In the genomic region with DNA sequence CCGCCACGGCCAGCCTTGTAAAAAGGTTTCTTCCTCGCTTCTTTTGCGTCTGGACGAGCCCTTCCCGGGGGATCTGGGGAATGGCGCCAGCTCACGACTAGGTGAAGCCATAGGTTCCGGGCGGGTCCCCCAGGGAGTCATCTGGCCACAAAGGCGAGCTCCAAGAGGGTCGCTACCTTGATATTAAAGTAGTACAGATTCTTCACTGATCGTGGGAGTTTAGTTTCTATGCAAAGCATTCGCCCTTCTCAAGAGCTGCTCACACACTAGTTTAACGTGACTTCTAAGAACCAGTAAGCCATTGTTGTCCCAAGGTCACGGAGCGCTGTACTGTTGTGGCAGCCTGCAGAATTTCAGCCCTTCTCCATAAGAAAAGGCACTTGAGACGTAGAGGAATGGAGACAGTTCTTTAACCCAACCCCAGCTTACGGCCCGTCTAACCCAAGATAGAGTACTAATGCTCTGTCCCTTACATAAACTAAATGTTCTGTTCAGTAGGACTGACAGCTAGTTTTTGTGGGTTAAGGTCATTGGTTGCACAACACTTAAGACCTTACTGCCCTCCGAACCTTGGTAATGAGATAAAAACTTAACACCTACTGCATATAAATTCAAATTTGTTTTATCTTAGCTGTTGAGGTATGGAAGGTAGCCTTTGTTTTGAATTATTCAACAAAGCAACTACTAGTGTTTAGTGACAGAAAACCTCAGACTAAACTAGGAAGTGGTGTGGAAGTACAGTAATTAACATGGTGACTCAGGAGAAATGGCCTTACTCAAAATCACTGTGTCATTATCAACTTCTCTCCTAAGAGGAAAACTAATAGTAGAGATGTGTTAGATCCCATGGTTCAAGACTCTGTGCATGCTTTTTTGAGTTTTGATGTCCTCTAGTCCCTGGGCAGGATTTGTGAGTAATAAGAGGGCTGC, we compare ENCODE assay signal across 8 mouse cellular contexts. TPM values are rescaled to one million over a fixed set of nuclear protein-coding genes. Genes with fewer than 3 reads are reported as not detected.
DNase-seq lines count a peak whose midpoint lies in the region; ATAC-seq and TF ChIP-seq lines count a peak whose summit lies in the region.

No protein-coding gene starts in this region.

- TF ChIP-seq CTCF in heart, adult 2 months (IDR thresholded peaks at IDR 0.05), result no peak

- peak overlapping the region; percentile 68 for H3K9ac ChIP-seq in heart, adult 2 months (ENCODE audit: low read depth, low read length)
- H3K9ac ChIP-seq in hindbrain, embryonic 12.5 days, result peak overlapping the region; percentile 79

- no peak for TF ChIP-seq POLR2A in heart, adult 2 months (IDR thresholded peaks at IDR 0.05; ENCODE audit: insufficient read depth, low read depth, low read length)

- no peaks in the 10 kb centered on the region for H3K79me2 ChIP-seq in heart, adult 2 months (replicated peaks; ENCODE audit: control insufficient read depth, insufficient read depth, low read length)

- intact Hi-C loops in heart, adult 2 months (cut with DNase I), result loop anchor here (2.0 kb wide), 1 partner anchor 37 kb away; no protein-coding TSS in a partner anchor

- H3K36me3 ChIP-seq in heart, adult 2 months (ENCODE audit: control insufficient read depth, insufficient read depth, low read length), result peaks cover 9% of the 10 kb centered on the region
- 0 out of 2 replicates have a peak, but pooled peaks cover 6% of the 10 kb centered on the region for H3K36me3 ChIP-seq in hindbrain, embryonic 12.5 days
- peaks cover 7% of the 10 kb centered on the region; the same call in 1 of the 2 replicates for H3K36me3 ChIP-seq in midbrain, embryonic 10.5 days

- H3K4me1 ChIP-seq in heart, adult 2 months (ENCODE audit: control insufficient read depth, insufficient read depth, low read length), result no peaks in the 10 kb centered on the region
- H3K4me1 ChIP-seq in hindbrain, embryonic 12.5 days, result peaks cover 14% of the 10 kb centered on the region
- H3K4me1 ChIP-seq in midbrain, embryonic 10.5 days, result peaks cover 18% of the 10 kb centered on the region

- ATAC-seq in hindbrain, embryonic 12.5 days (ENCODE audit: low FRiP score), result peak; percentile 64

- no peaks in the 10 kb centered on the region for H3K9me3 ChIP-seq in hindbrain, embryonic 12.5 days (replicated peaks)
- H3K9me3 ChIP-seq in midbrain, embryonic 10.5 days (replicated peaks), result no peaks in the 10 kb centered on the region

- no peaks in the 10 kb centered on the region for H3K27me3 ChIP-seq in heart, adult 2 months (ENCODE audit: control insufficient read depth, insufficient read depth, low read length)
- H3K27me3 ChIP-seq in hindbrain, embryonic 12.5 days, result no peaks in the 10 kb centered on the region
- no peaks in the 10 kb centered on the region for H3K27me3 ChIP-seq in midbrain, embryonic 10.5 days (ENCODE audit: low read depth, poor library complexity, severe bottlenecking)

- no peak for DNase-seq in heart, adult 2 months
- no peak for DNase-seq in heart, adult 11 months
- DNase-seq in CD4-positive helper T cell, adult 2 months (ENCODE audit: low read depth, low spot score), result peak; percentile 54
- DNase-seq in brain, adult 2 months (ENCODE audit: low read depth, low spot score), result peak; percentile 60
- no peak for DNase-seq in midbrain, embryonic 10.5 days (ENCODE audit: low spot score)
- DNase-seq in right cerebral cortex, adult 18-20 months, result no peak
- DNase-seq in layer of hippocampus, adult 9-10 months (ENCODE audit: low spot score), result no peak

- no peak for TF ChIP-seq EP300 in heart, adult 2 months (IDR thresholded peaks at IDR 0.05; ENCODE audit: insufficient read depth, low read depth, low read length)

- peak overlapping the region; percentile 59 for H3K4me2 ChIP-seq in hindbrain, embryonic 12.5 days (replicated peaks)

- peak overlapping the region; percentile 91 for H3K4me3 ChIP-seq in heart, adult 2 months
- H3K4me3 ChIP-seq in hindbrain, embryonic 12.5 days, result peak overlapping the region; percentile 65
- H3K4me3 ChIP-seq in midbrain, embryonic 10.5 days, result peak overlapping the region; percentile 83

- WGBS in heart, adult 2 months, result 1% methylated on average over 21 of the region's 21 CpGs
- 5% methylated on average over 21 of the region's 21 CpGs for WGBS in hindbrain, embryonic 12.5 days
- 5% methylated on average over 21 of the region's 21 CpGs for WGBS in midbrain, embryonic 10.5 days

- peak overlapping the region; percentile 87 for H3K27ac ChIP-seq in heart, adult 2 months
- H3K27ac ChIP-seq in hindbrain, embryonic 12.5 days, result peak overlapping the region; percentile 96
- peak overlapping the region; percentile 95 for H3K27ac ChIP-seq in midbrain, embryonic 10.5 days (replicated peaks)

RNA-seq across cellular contexts. Expression of a gene that starts 0.7 kb away (rescaled TPM):
- 100 to 1,000 TPM in 1 of 2 experiments, 10 to 100 TPM in 1; 97.4 to 107 TPM for total RNA-seq in heart, adult 2 months (2021)
- 36.3 and 67.3 TPM in 2 replicates for polyA plus RNA-seq in heart, adult 2 months (2012; rRNA removed)
- 35.1 and 36.5 TPM in 2 replicates for polyA plus RNA-seq in hindbrain, embryonic 12.5 days (2016; fragmentation: Nextera tagmentation; extraction: Ambion mirVana)
- polyA plus RNA-seq in midbrain, embryonic 10.5 days (2016; fragmentation: Nextera tagmentation; extraction: Ambion mirVana), result 36.6 and 41.4 TPM in 2 replicates

RNA-seq across cellular contexts. Expression of a gene that starts 0.8 kb away (rescaled TPM):
- total RNA-seq in heart, adult 2 months (2021), result under 1 TPM; 0.86 to 0.98 TPM
- polyA plus RNA-seq in heart, adult 2 months (2012; rRNA removed), result 1.3 and 1.4 TPM in 2 replicates
- polyA plus RNA-seq in hindbrain, embryonic 12.5 days (2016; fragmentation: Nextera tagmentation; extraction: Ambion mirVana), result 0.83 and 1.7 TPM in 2 replicates
- polyA plus RNA-seq in midbrain, embryonic 10.5 days (2016; fragmentation: Nextera tagmentation; extraction: Ambion mirVana), result 0.38 and 0.41 TPM in 2 replicates

RNA-seq across cellular contexts. Expression of a gene that starts 38.4 kb away (rescaled TPM):
- 10 to 100 TPM; 32.3 to 32.7 TPM for total RNA-seq in heart, adult 2 months (2021)
- polyA plus RNA-seq in heart, adult 2 months (2012; rRNA removed), result 8.6 and 20.4 TPM in 2 replicates
- polyA plus RNA-seq in hindbrain, embryonic 12.5 days (2016; fragmentation: Nextera tagmentation; extraction: Ambion mirVana), result 109 and 116 TPM in 2 replicates
- polyA plus RNA-seq in midbrain, embryonic 10.5 days (2016; fragmentation: Nextera tagmentation; extraction: Ambion mirVana), result 97.6 and 102 TPM in 2 replicates

Comparison
In these comparisons a context has a peak if more than half of its experiments do, and no peak if none do; other contexts are left out.
1. DNase-seq: peak in CD4-positive helper T cell, adult 2 months (single experiment) and brain, adult 2 months (single experiment); none in heart, adult 2 months (0 of 2), heart, adult 11 months (single experiment), midbrain, embryonic 10.5 days (single experiment), right cerebral cortex, adult 18-20 months (single experiment) and layer of hippocampus, adult 9-10 months (single experiment).
2. Peak in every context shown above with its lines, with median percentiles within 50 percentile points of each other: H3K27ac ChIP-seq and H3K4me3 ChIP-seq.